19 mouse cellular contexts compared by ENCODE assay signal in genomic region chr3:79073541-79074244, GRCm38 (mm10).
DNase-seq lines count a peak whose midpoint lies in the region; ATAC-seq and TF ChIP-seq lines count a peak whose summit lies in the region.
"Had no signal": no experiment of that assay in that cellular context is flagged by ENCODE, and none has a peak within 500 bp of the region (broad histone marks: within the 10 kb centered on the region; RNA-seq: fewer than 3 reads in every experiment).

No protein-coding gene starts in this region.

- peak; percentile 80 for TF ChIP-seq EP300 in liver, embryonic 14.5 days (IDR thresholded peaks at IDR 0.05; ENCODE audit: low read depth)

- H3K4me3 ChIP-seq in left cerebral cortex, adult 2 months = no peak overlapping the region
- H3K4me3 ChIP-seq in liver, embryonic 14.5 days (ENCODE audit: insufficient read depth in 1 of 2, low read depth in 2 of 2, low read length in 2 of 2) = no peak overlapping the region
- H3K4me3 ChIP-seq: embryonic facial prominence, embryonic 12.5 days; forebrain, embryonic 15.5 days; heart, embryonic 12.5 days had no signal

- peak overlapping the region; percentile 32; the same call in 1 of the 2 replicates for H3K4me2 ChIP-seq in liver, embryonic 14.5 days (ENCODE audit: low read depth)
- H3K4me2 ChIP-seq: embryonic facial prominence, embryonic 12.5 days; forebrain, embryonic 15.5 days; heart, embryonic 12.5 days had no signal

- peak; percentile 76; the same call in 1 of the 2 replicates for ATAC-seq in liver, embryonic 14.5 days (ENCODE audit: insufficient read depth)
- ATAC-seq in megakaryocyte progenitor cell, adult 5-6 weeks (replicated peaks; ENCODE audit: poor library complexity) = peak; percentile 83
- no peak for ATAC-seq in CD4-positive, CD25-positive, alpha-beta regulatory T cell, adult 4 months
- ATAC-seq: forebrain, embryonic 15.5 days; hindbrain, embryonic 16.5 days had no signal

- no peaks in the 10 kb centered on the region for H3K27me3 ChIP-seq in liver, embryonic 14.5 days (ENCODE audit: control insufficient read depth, insufficient read depth, low read length)
- H3K27me3 ChIP-seq: CH12.LX; embryonic facial prominence, embryonic 12.5 days; forebrain, embryonic 15.5 days; heart, embryonic 12.5 days had no signal

- no peaks in the 10 kb centered on the region for H3K9me3 ChIP-seq in liver, embryonic 14.5 days (ENCODE audit: control insufficient read depth, low read length)
- H3K9me3 ChIP-seq: embryonic facial prominence, embryonic 12.5 days; forebrain, embryonic 15.5 days; heart, embryonic 12.5 days had no signal

- intact Hi-C loops in left cerebral cortex, adult 2 months (cut with DNase I) = no loop called here
- intact Hi-C loops in left cerebral cortex, postnatal 10 days (cut with DNase I) = no loop called here

- no peaks in the 10 kb centered on the region for H3K36me3 ChIP-seq in liver, embryonic 14.5 days (replicated peaks; ENCODE audit: control insufficient read depth, insufficient read depth, low read depth)

- peak overlapping the region; percentile 3; the same call in 1 of the 2 replicates for H3K27ac ChIP-seq in left cerebral cortex, adult 2 months
- no peak overlapping the region for H3K27ac ChIP-seq in liver, embryonic 14.5 days
- H3K27ac ChIP-seq: embryonic facial prominence, embryonic 12.5 days; forebrain, embryonic 15.5 days had no signal

- no peak for TF ChIP-seq CTCF in left cerebral cortex, adult 2 months (IDR thresholded peaks at IDR 0.05)
- TF ChIP-seq CTCF in liver, embryonic 14.5 days (IDR thresholded peaks at IDR 0.05; ENCODE audit: low read depth) = no peak

- DNase-seq in left cerebral cortex, adult 2 months (ENCODE audit: extremely low spot score in 1 of 2, low spot score in 2 of 2) = no peak
- no peak for DNase-seq in left cerebral cortex, postnatal 10 days (ENCODE audit: extremely low spot score in 1 of 2, low spot score in 2 of 2)
- peak; percentile 81 for DNase-seq in MEL-GATA-1-ER (ENCODE audit: extremely low read depth, low read depth)
- DNase-seq in liver, embryonic 14.5 days (ENCODE audit: low read depth in 3 of 3, low spot score in 3 of 3) = no peak
- no peak for DNase-seq in frontal cortex, adult 2 months (ENCODE audit: extremely low spot score in 1 of 2, low spot score in 1 of 2)
- DNase-seq in embryo, embryonic 11 days = no peak
- DNase-seq: adrenal gland, adult 8-10 months; adrenal gland, postnatal 36 days; cerebellum, adult 11 months; cerebellum, adult 8-10 months; cerebellum, postnatal 14 days; gastrocnemius, postnatal 10 days had no signal

- no peak overlapping the region for H3K9ac ChIP-seq in liver, embryonic 14.5 days (replicated peaks)
- H3K9ac ChIP-seq: embryonic facial prominence, embryonic 12.5 days; forebrain, embryonic 15.5 days; heart, embryonic 12.5 days had no signal

- H3K4me1 ChIP-seq in liver, embryonic 14.5 days (replicated peaks; ENCODE audit: control insufficient read depth in 2 of 2, insufficient read depth in 2 of 2, low read length in 1 of 2) = peaks cover 0 to 14% of the 10 kb centered on the region in 2 experiments; a peak in 3 of 4 replicates
- H3K4me1 ChIP-seq: embryonic facial prominence, embryonic 12.5 days; forebrain, embryonic 15.5 days had no signal

- WGBS in liver, embryonic 14.5 days (ENCODE audit: insufficient replicate concordance) = 33% methylated on average over 13 of the region's 13 CpGs
